Mouse (Mus musculus) hindbrain, embryonic 12.5 days (tissue): ENCODE measurements at regions not wholly inside any gene's neighbourhood (a gene's known extent, or its start where the extent isn't known, plus 50 kb on each side); places are given as distances from the start of the nearest gene placed in this dataset.

ENCODE experiments used
- ATAC-seq: fragments of 200-750 bp; cut with Nextera tagmentation; 2 replicates; pipeline ENCODE4 v1.8.0; 2017; ENCODE audit warnings: moderate TSS enrichment; ENCODE audit not compliant: low FRiP score
- H3K27ac ChIP-seq: fragments of 300-500 bp; sonication (generic); 2 replicates; pipeline ENCODE4 v1.5.1; 2016; ENCODE audit warnings: mild to moderate bottlenecking
- H3K27me3 ChIP-seq: fragments of 300-500 bp; sonication (generic); 2 replicates; pipeline ENCODE4 v1.6.1; 2016; ENCODE audit warnings: mild to moderate bottlenecking
- H3K36me3 ChIP-seq: fragments of 300-500 bp; sonication (generic); 2 replicates; pipeline ENCODE4 v1.6.1; 2016; ENCODE audit warnings: mild to moderate bottlenecking
- H3K4me1 ChIP-seq: fragments of 300-500 bp; sonication (generic); 2 replicates; pipeline ENCODE4 v1.6.1; 2016
- H3K4me2 ChIP-seq: fragments of 300-500 bp; sonication (generic); replicated peaks from 2 replicates; pipeline ENCODE4 v1.6.1; 2016; ENCODE audit warnings: mild to moderate bottlenecking
- H3K4me3 ChIP-seq: fragments of 300-500 bp; sonication (generic); 2 replicates; pipeline ENCODE4 v1.5.1; 2016; ENCODE audit warnings: mild to moderate bottlenecking
- H3K9ac ChIP-seq: fragments of 300-500 bp; sonication (generic); 2 replicates; pipeline ENCODE4 v1.6.1; 2016; ENCODE audit warnings: mild to moderate bottlenecking, moderate library complexity
- H3K9me3 ChIP-seq: fragments of 300-500 bp; sonication (generic); replicated peaks from 2 replicates; pipeline ENCODE4 v1.6.1; 2016; ENCODE audit warnings: mild to moderate bottlenecking
- WGBS: fragments of 180-500 bp; shearing (Covaris S2); methylation state at CpG from one replicate; pipeline ENCODE4 v1.1.7; 2016; 5-methylcytosine and 5-hydroxymethylcytosine counted together

- Histone ChIP-seq H3K4me2 (no peak overlapping the region), H3K27me3 (no peaks in the 10 kb centered on the region), H3K9me3 (no peaks in the 10 kb centered on the region), H3K9ac (no peak overlapping the region), H3K36me3 (no peaks in the 10 kb centered on the region), H3K27ac (no peak overlapping the region), H3K4me3 (no peak overlapping the region), H3K4me1 (no peaks in the 10 kb centered on the region)
- 83% methylated on average over 3 of the region's 3 CpGs for WGBS
- no peak for ATAC-seq
These were observed 53.9 kb upstream of the Klf4 start for GRCm38 (mm10) chr4:55586212-55586611.

GRCm38 (mm10) chr4:55583589-55583988 is 51.3 kb upstream of the Klf4 start:
- H3K4me3 ChIP-seq: no peak overlapping the region
- no peak overlapping the region for H3K9ac ChIP-seq
- H3K4me2 ChIP-seq: no peak overlapping the region
- no peaks in the 10 kb centered on the region for H3K36me3 ChIP-seq
- no peaks in the 10 kb centered on the region for H3K27me3 ChIP-seq
- no peak overlapping the region for H3K27ac ChIP-seq
- no peaks in the 10 kb centered on the region for H3K9me3 ChIP-seq
- H3K4me1 ChIP-seq: no peaks in the 10 kb centered on the region
- no peak for ATAC-seq
- WGBS: 51% methylated on average over 8 of the region's 8 CpGs
